Mouse (Mus musculus) embryo, embryonic 9.5 days (tissue): ENCODE results near the gene Hs3st3a1.
A peak's percentile ranks its signal among the peaks of the same experiment; 100 is the strongest.

Source experiments
- DNase-seq: peaks from one replicate; pipeline ENCODE4 v3.0.0-alpha.2; 2017; ENCODE audit errors: extremely low spot score

The Hs3st3a1 gene

GRCm38 (mm10) chr11:64489587-64490433 lies 54.7 kb downstream of the Hs3st3a1 start:
- DNase-seq = peak; percentile 26

- DNase-seq = no peak
Observed at GRCm38 (mm10) chr11:64494448-64494847, 59.3 kb downstream of the Hs3st3a1 start.

- DNase-seq = peak; percentile 49
Observed at GRCm38 (mm10) chr11:64495935-64496334, 60.8 kb downstream of the Hs3st3a1 start.

- DNase-seq = no peak
Observed at GRCm38 (mm10) chr11:64496677-64497076, 61.5 kb downstream of the Hs3st3a1 start.

GRCm38 (mm10) chr11:64500536-64501112 lies 65.5 kb downstream of the Hs3st3a1 start:
- no peak for DNase-seq

- no peak for DNase-seq
Observed at GRCm38 (mm10) chr11:64503040-64503439, 67.9 kb downstream of the Hs3st3a1 start.

GRCm38 (mm10) chr11:64505924-64506323 lies 70.8 kb downstream of the Hs3st3a1 start:
- DNase-seq = no peak

GRCm38 (mm10) chr11:64507024-64507423 lies 71.9 kb downstream of the Hs3st3a1 start:
- no peak for DNase-seq

- no peak for DNase-seq
Observed at GRCm38 (mm10) chr11:64509106-64509505, 74.0 kb downstream of the Hs3st3a1 start.

GRCm38 (mm10) chr11:64512301-64512700 lies 77.2 kb downstream of the Hs3st3a1 start:
- no peak for DNase-seq

GRCm38 (mm10) chr11:64513419-64513818 lies 78.3 kb downstream of the Hs3st3a1 start:
- no peak for DNase-seq

- no peak for DNase-seq
Observed at GRCm38 (mm10) chr11:64516712-64517589, 81.8 kb downstream of the Hs3st3a1 start.

- no peak for DNase-seq
Observed at GRCm38 (mm10) chr11:64518146-64518841, 83.2 kb downstream of the Hs3st3a1 start.

- DNase-seq = no peak
Observed at GRCm38 (mm10) chr11:64523993-64524570, 89.0 kb downstream of the Hs3st3a1 start.

- no peak for DNase-seq
Observed at GRCm38 (mm10) chr11:64537230-64537629, 102.1 kb downstream of the Hs3st3a1 start.

GRCm38 (mm10) chr11:64541866-64542265 lies 106.7 kb downstream of the Hs3st3a1 start:
- no peak for DNase-seq

- DNase-seq = no peak
Observed at GRCm38 (mm10) chr11:64542335-64542734, 107.2 kb downstream of the Hs3st3a1 start.

- no peak for DNase-seq
Observed at GRCm38 (mm10) chr11:64543181-64543641, 108.1 kb downstream of the Hs3st3a1 start.

GRCm38 (mm10) chr11:64544236-64544635 lies 109.1 kb downstream of the Hs3st3a1 start:
- DNase-seq = no peak

GRCm38 (mm10) chr11:64549380-64549779 lies 114.2 kb downstream of the Hs3st3a1 start:
- peak; percentile 63 for DNase-seq

GRCm38 (mm10) chr11:64549955-64550354 lies 114.8 kb downstream of the Hs3st3a1 start:
- no peak for DNase-seq
